Mouse (Mus musculus): ENCODE measurements around the gene Olfr432. TPM values are rescaled to one million over a fixed set of nuclear protein-coding genes. Genes with fewer than 3 reads are reported as not detected.

The Olfr432 gene
- polyA plus RNA-seq, 1 experiment, result not detected

- Histone ChIP-seq H3K27ac (ENCODE audit: insufficient read depth, low read depth, low read length) (no peak within 1 kb of the TSS), H3K27me3 (replicated peaks; ENCODE audit: control insufficient read depth, insufficient read depth, low read length) (no peaks in the 10 kb centered on the region), H3K4me1 (ENCODE audit: control insufficient read depth, insufficient read depth, low read length) (no peaks in the 10 kb centered on the region), H3K36me3 (ENCODE audit: control insufficient read depth, insufficient read depth, low read length) (no peaks in the 10 kb centered on the region), H3K4me3 (ENCODE audit: insufficient read depth, low read depth, low read length) (no peak within 1 kb of the TSS)
- TF ChIP-seq POLR2A (IDR thresholded peaks at IDR 0.05; ENCODE audit: low read depth, low read length) (no peak), CTCF (conservative IDR thresholded peaks at IDR 0.05; ENCODE audit: insufficient read depth, insufficient read length, low read depth, low read length) (no peak)
- DNase-seq, result no peak
- WGBS, result 86% methylated on average over 3 of the region's 3 CpGs
Measured at GRCm38 (mm10) chr1:174066305-174066704, 17.3 kb downstream of the Olfr432 start, which contains the start of gene Olfr430. Olfr430 (plus strand) TSS chr1:174066605.

DNA sequence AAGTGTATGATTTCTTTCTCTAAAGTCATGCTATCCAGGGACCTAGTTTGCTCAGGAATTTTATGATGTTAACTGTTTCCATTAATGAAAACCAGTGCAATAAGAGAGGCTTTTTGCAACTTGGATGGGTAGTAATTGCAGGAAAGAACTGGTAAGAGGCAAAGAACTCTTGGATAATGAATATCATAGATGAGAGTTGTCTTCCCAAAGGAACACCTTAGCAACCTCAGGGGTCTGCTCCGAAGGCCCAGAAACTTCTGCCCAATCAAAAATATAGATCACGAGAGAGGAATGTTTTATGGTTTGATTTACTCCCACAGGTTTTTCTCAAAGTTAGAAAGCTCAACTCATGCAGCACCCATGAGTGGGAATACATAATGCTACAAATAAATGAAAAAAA lies 35.0 kb downstream of the Olfr432 start, which contains the start of gene Olfr429:
TSS of gene Olfr429 (plus strand) at position 301 of the 400 bp plus-strand sequence.
- no peak within 1 kb of the TSS for H3K27ac ChIP-seq (ENCODE audit: insufficient read depth, low read depth, low read length)
- no peak for DNase-seq
- no peaks in the 10 kb centered on the region for H3K4me1 ChIP-seq (ENCODE audit: control insufficient read depth, insufficient read depth, low read length)
- no peaks in the 10 kb centered on the region for H3K36me3 ChIP-seq (ENCODE audit: control insufficient read depth, insufficient read depth, low read length)
- WGBS, result 82% methylated on average over 2 of the region's 2 CpGs
- no peak within 1 kb of the TSS for H3K4me3 ChIP-seq (ENCODE audit: insufficient read depth, low read depth, low read length)
- no peaks in the 10 kb centered on the region for H3K27me3 ChIP-seq (replicated peaks; ENCODE audit: control insufficient read depth, insufficient read depth, low read length)
- no peak for TF ChIP-seq CTCF (conservative IDR thresholded peaks at IDR 0.05; ENCODE audit: insufficient read depth, insufficient read length, low read depth, low read length)
- TF ChIP-seq POLR2A (IDR thresholded peaks at IDR 0.05; ENCODE audit: low read depth, low read length), result no peak

DNA sequence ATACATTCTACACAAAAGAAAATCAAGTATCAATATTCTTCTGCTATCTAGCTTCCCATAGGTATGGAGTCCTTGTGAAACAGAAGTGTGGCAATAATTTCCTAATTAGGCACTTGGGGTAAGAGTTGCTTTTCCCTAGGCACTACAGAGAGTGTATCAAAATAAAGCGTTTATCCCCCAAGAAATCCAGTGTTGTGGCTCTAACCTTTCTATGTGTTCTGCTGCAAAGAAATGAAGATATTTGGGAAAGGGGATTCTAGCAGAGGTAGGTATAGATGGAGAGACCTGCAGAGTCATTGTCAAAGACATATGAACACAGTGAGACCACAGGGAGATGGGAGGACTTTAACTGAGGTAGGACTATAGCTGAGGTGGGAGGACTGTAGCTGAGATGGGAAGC lies 47.6 kb downstream of the Olfr432 start, which contains the start of gene Olfr427:
TSS of gene Olfr427 (plus strand) at position 301 of the 400 bp plus-strand sequence.
- no peak for TF ChIP-seq POLR2A (IDR thresholded peaks at IDR 0.05; ENCODE audit: low read depth, low read length)
- TF ChIP-seq CTCF (conservative IDR thresholded peaks at IDR 0.05; ENCODE audit: insufficient read depth, insufficient read length, low read depth, low read length), result no peak
- H3K27ac ChIP-seq (ENCODE audit: insufficient read depth, low read depth, low read length), result no peak within 1 kb of the TSS
- no peaks in the 10 kb centered on the region for H3K4me1 ChIP-seq (ENCODE audit: control insufficient read depth, insufficient read depth, low read length)
- DNase-seq, result no peak
- 93% methylated on average over 1 of the region's 1 CpGs for WGBS
- H3K36me3 ChIP-seq (ENCODE audit: control insufficient read depth, insufficient read depth, low read length), result no peaks in the 10 kb centered on the region
- H3K27me3 ChIP-seq (replicated peaks; ENCODE audit: control insufficient read depth, insufficient read depth, low read length), result no peaks in the 10 kb centered on the region
- no peak within 1 kb of the TSS for H3K4me3 ChIP-seq (ENCODE audit: insufficient read depth, low read depth, low read length)

GRCm38 (mm10) chr1:174103735-174104134 lies 54.7 kb downstream of the Olfr432 start:
- 53% methylated on average over 2 of the region's 2 CpGs for WGBS
- no peak for DNase-seq
- Histone ChIP-seq H3K27ac (ENCODE audit: insufficient read depth, low read depth, low read length) (no peak overlapping the region), H3K4me1 (ENCODE audit: control insufficient read depth, insufficient read depth, low read length) (no peaks in the 10 kb centered on the region), H3K27me3 (replicated peaks; ENCODE audit: control insufficient read depth, insufficient read depth, low read length) (no peaks in the 10 kb centered on the region), H3K4me3 (ENCODE audit: insufficient read depth, low read depth, low read length) (no peak overlapping the region), H3K36me3 (ENCODE audit: control insufficient read depth, insufficient read depth, low read length) (no peaks in the 10 kb centered on the region)
- TF ChIP-seq CTCF (conservative IDR thresholded peaks at IDR 0.05; ENCODE audit: insufficient read depth, insufficient read length, low read depth, low read length) (no peak), POLR2A (IDR thresholded peaks at IDR 0.05; ENCODE audit: low read depth, low read length) (no peak)

Other genes starting within 250 kb of the Olfr432 start
- 0.65 and 0.77 TPM in 2 replicates for gene Ifi211, start 136.2 kb upstream of the Olfr432 start, polyA plus RNA-seq (2012; rRNA removed)
- gene Mndal, start 106.7 kb upstream of the Olfr432 start, polyA plus RNA-seq (2012; rRNA removed), result 4.9 and 6.2 TPM in 2 replicates
- 5.9 and 9.9 TPM in 2 replicates for gene Ifi203, start 106.5 kb upstream of the Olfr432 start, polyA plus RNA-seq (2012; rRNA removed)
- gene Ifi202b, start 66.5 kb upstream of the Olfr432 start, polyA plus RNA-seq (2012; rRNA removed), result not detected in 2 replicates
- 0.26 and 0.64 TPM in 2 replicates for gene Ifi205, start 17.4 kb upstream of the Olfr432 start, polyA plus RNA-seq (2012; rRNA removed)
- gene Olfr433, start 8.5 kb upstream of the Olfr432 start, polyA plus RNA-seq (2012; rRNA removed), result 0.03 and 0.04 TPM in 2 replicates
- gene Olfr430, start 17.4 kb downstream of the Olfr432 start, polyA plus RNA-seq (2012; rRNA removed), result not detected in 2 replicates
- not detected in 2 replicates for gene Olfr429, start 35.1 kb downstream of the Olfr432 start, polyA plus RNA-seq (2012; rRNA removed)
- gene Olfr427, start 47.7 kb downstream of the Olfr432 start, polyA plus RNA-seq (2012; rRNA removed), result not detected in 2 replicates
- not detected in 2 replicates for gene Olfr231, start 72.0 kb downstream of the Olfr432 start, polyA plus RNA-seq (2012; rRNA removed)
- gene Olfr424, start 82.3 kb downstream of the Olfr432 start, polyA plus RNA-seq (2012; rRNA removed), result not detected in 2 replicates
- gene Olfr420, start 106.4 kb downstream of the Olfr432 start, polyA plus RNA-seq (2012; rRNA removed), result not detected in 2 replicates
- gene Spta1, start 123.6 kb downstream of the Olfr432 start, polyA plus RNA-seq (2012; rRNA removed), result 0.01 and 0.02 TPM in 2 replicates
- gene Olfr419, start 202.9 kb downstream of the Olfr432 start, polyA plus RNA-seq (2012; rRNA removed), result not detected in 2 replicates

All from kidney, adult 2 months (tissue).